Mouse (Mus musculus) hindbrain, embryonic 10.5 days (tissue): ENCODE data around the gene Vmn1r71. TPM values are rescaled to one million over a fixed set of nuclear protein-coding genes. Genes with fewer than 3 reads are reported as not detected.
"Not testable (repeated sequence)": the region's sequence is repeated elsewhere in the genome, so short reads cannot be mapped to it uniquely, and the experiment has no call there.

ENCODE experiments used
- DNase-seq: peaks from one replicate; pipeline ENCODE4 v3.0.0-alpha.2; 2017; ENCODE audit warnings: low spot score
- H3K27ac ChIP-seq: fragments of 300-500 bp; sonication (generic); 2 replicates; pipeline ENCODE4 v1.5.1; 2016; ENCODE audit warnings: mild to moderate bottlenecking, moderate library complexity
- H3K27me3 ChIP-seq: fragments of 300-500 bp; sonication (generic); 2 replicates; pipeline ENCODE4 v1.6.1; 2016; ENCODE audit warnings: mild to moderate bottlenecking; ENCODE audit not compliant: poor library complexity, insufficient read depth, severe bottlenecking
- H3K36me3 ChIP-seq: fragments of 300-500 bp; sonication (generic); 2 replicates; pipeline ENCODE4 v1.6.1; 2016; ENCODE audit warnings: mild to moderate bottlenecking, moderate library complexity
- H3K4me1 ChIP-seq: fragments of 300-500 bp; sonication (generic); replicated peaks from 2 replicates; pipeline ENCODE4 v1.6.1; 2016; ENCODE audit warnings: mild to moderate bottlenecking
- H3K4me3 ChIP-seq: fragments of 300-500 bp; sonication (generic); 2 replicates; pipeline ENCODE4 v1.5.1; 2016; ENCODE audit warnings: mild to moderate bottlenecking, moderate library complexity
- H3K9me3 ChIP-seq: fragments of 300-500 bp; sonication (generic); 2 replicates; pipeline ENCODE4 v1.6.1; 2016; ENCODE audit warnings: mild to moderate bottlenecking, moderate library complexity
- polyA plus RNA-seq: library from polyadenylated mRNA; unstranded; fragments of >200 nt; fragmentation: Nextera tagmentation; extraction: Ambion mirVana; gene quantifications from 2 replicates; pipeline ENCODE4 v1.2.1, GENCODE M21; 2016

Gene Vmn1r71
- polyA plus RNA-seq = not detected in 2 replicates

- Histone ChIP-seq H3K27me3 (no peaks in the 10 kb centered on the region), H3K36me3 (no peaks in the 10 kb centered on the region), H3K9me3 (peaks cover 50% of the 10 kb centered on the region), H3K4me3 (no peak within 1 kb of the TSS), H3K27ac (no peak within 1 kb of the TSS), H3K4me1 (no peaks in the 10 kb centered on the region)
- DNase-seq = no peak
These were observed at the start of gene Vmn1r71 for GRCm38 (mm10) chr7:10754264-10754663. Vmn1r71 (minus strand) TSS chr7:10754364.

GRCm38 (mm10) chr7:10757551-10757950, 3.4 kb upstream of the Vmn1r71 start:
- not testable (repeated sequence) for H3K36me3 ChIP-seq, H3K27me3 ChIP-seq, H3K27ac ChIP-seq, DNase-seq, H3K4me3 ChIP-seq, H3K4me1 ChIP-seq
- H3K9me3 ChIP-seq = peaks cover 43% of the 10 kb centered on the region

Other genes with a start within 250 kb of the Vmn1r71 start
- not detected in 2 replicates for gene Vmn1r68, start 195.9 kb downstream of the Vmn1r71 start, polyA plus RNA-seq
- not detected in 2 replicates for gene Vmn1r69, start 140.7 kb downstream of the Vmn1r71 start, polyA plus RNA-seq
- gene Vmn1r70, start 122.8 kb downstream of the Vmn1r71 start, polyA plus RNA-seq = not detected in 2 replicates
- gene Nlrp4b, start 66.6 kb downstream of the Vmn1r71 start, polyA plus RNA-seq = not detected in 2 replicates
- gene Zscan4b, start 150.7 kb upstream of the Vmn1r71 start, polyA plus RNA-seq = not detected in 2 replicates